Mouse (Mus musculus): Measurements from ENCODE around the gene Cavin3. TPM values are rescaled to one million over a fixed set of nuclear protein-coding genes. Genes with fewer than 3 reads are reported as not detected.
"Not testable (repeated sequence)": the region's sequence is repeated elsewhere in the genome, so short reads cannot be mapped to it uniquely, and the experiment has no call there.

The Cavin3 gene
- polyA plus RNA-seq, 1 experiment, result not detected

DNA sequence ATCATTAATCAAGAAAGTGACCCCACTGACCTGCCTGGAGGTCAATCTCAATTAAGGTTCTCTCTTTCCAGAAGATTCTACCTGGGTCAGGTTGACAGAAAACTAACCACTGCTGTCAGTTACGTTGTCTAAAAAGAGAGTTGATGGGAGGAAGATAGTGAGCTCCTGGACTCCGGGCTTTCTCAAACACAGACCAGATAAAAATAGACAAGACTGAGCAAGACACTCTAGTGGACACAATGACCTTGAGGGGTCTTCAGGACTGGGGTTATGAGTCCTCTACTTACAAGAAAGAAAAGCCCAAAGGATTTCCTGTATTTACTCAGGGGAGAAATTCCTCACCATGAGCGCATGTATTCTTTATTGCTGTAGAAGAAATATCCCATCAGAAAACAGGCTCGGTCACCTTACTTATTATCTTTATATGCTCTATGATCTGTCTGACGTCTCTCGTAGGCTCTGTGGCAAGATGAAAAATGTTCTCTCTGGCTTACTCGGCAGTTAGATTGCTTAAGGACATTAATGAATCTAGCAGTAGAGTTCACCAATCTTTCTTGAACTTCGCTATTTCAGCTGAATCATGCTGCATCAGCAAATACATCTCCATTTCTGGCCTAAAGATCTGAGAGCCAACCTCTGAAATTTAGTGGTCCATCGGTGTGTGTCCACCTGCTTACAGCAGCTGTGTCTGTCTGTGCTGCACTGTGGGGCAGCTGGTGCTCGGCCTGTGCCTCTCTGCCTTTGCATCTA, 5.2 kb downstream of the Cavin3 start:
- 79% methylated on average over 10 of the region's 10 CpGs for WGBS
- H3K4me1 ChIP-seq (ENCODE audit: control insufficient read depth, insufficient read depth, low read length), result peaks cover 19% of the 10 kb centered on the region
- no peak overlapping the region for H3K27ac ChIP-seq (ENCODE audit: insufficient read depth, low read depth, low read length)
- no peak for TF ChIP-seq CTCF (IDR thresholded peaks at IDR 0.05; ENCODE audit: insufficient read depth, low read depth, low read length)
- no peak for TF ChIP-seq POLR2A (IDR thresholded peaks at IDR 0.05; ENCODE audit: insufficient read depth, low read depth, low read length)
- H3K4me3 ChIP-seq (ENCODE audit: insufficient read depth, low read depth, low read length), result no peak overlapping the region

DNA sequence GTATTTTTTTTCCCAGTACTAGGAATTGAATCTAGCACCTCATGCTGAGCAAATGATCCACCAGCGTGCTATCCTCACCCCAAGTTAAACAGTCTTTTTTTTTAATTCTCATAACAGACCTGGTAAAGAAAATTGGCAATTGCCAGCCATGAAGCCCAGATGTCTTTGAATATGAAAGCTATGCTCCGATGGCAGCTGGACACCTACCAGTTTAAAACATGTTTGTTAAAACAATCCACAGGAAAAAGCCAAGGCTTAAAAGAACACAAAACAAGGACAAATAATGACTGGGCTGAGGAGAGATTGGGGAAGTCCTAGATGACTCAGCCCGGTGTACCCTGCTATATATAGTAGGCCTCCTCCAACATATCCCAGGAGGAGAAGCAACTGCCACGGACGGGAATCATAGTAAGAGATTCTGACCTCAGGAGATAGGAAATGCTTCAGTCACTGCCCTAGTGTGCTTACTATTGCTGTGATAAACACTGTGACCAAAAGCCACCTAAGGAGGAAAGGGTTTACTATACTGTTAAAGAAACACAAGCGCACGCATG, 6.6 kb downstream of the Cavin3 start:
- Histone ChIP-seq H3K27ac (ENCODE audit: insufficient read depth, low read depth, low read length) (peak overlapping the region; percentile 52; the same call in 1 of the 2 replicates), H3K4me1 (ENCODE audit: control insufficient read depth, insufficient read depth, low read length) (peaks cover 5% of the 10 kb centered on the region; the same call in 1 of the 2 replicates), H3K4me3 (ENCODE audit: insufficient read depth, low read depth, low read length) (no peak overlapping the region)
- 49% methylated on average over 7 of the region's 7 CpGs for WGBS
- TF ChIP-seq CTCF (IDR thresholded peaks at IDR 0.05; ENCODE audit: insufficient read depth, low read depth, low read length) (no peak), POLR2A (IDR thresholded peaks at IDR 0.05; ENCODE audit: insufficient read depth, low read depth, low read length) (no peak)

DNA sequence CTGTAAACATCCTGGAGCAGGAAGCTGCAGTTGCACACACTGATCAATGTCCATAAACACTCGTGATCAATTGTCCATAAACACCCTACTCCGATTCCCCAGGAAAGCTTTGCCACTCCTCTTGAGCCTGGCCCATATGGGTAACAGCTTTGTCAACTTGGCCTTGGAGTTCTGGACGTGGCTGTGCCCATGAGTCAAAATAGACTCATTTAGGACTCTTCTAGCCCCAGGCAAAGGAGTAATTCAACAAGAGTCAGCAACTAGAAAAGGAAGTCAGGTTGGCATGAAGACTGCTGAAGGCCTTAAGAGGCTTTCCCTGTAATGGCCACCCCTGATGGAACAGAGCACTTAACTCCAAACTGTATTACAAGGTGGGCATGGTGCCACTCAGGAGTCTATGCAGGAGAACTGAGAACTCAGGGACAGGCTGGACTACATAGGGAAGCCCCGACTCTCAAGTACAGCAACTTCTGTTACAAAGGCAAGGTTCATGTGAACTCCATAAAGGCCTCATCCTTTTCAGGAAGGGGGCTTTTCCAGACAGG, 7.3 kb downstream of the Cavin3 start:
- no peak overlapping the region for H3K4me3 ChIP-seq (ENCODE audit: insufficient read depth, low read depth, low read length)
- peaks cover 3% of the 10 kb centered on the region; the same call in 1 of the 2 replicates for H3K4me1 ChIP-seq (ENCODE audit: control insufficient read depth, insufficient read depth, low read length)
- no peak overlapping the region for H3K27ac ChIP-seq (ENCODE audit: insufficient read depth, low read depth, low read length)
- 81% methylated on average over 4 of the region's 4 CpGs for WGBS
- TF ChIP-seq CTCF (IDR thresholded peaks at IDR 0.05; ENCODE audit: insufficient read depth, low read depth, low read length) (no peak), POLR2A (IDR thresholded peaks at IDR 0.05; ENCODE audit: insufficient read depth, low read depth, low read length) (no peak)

DNA sequence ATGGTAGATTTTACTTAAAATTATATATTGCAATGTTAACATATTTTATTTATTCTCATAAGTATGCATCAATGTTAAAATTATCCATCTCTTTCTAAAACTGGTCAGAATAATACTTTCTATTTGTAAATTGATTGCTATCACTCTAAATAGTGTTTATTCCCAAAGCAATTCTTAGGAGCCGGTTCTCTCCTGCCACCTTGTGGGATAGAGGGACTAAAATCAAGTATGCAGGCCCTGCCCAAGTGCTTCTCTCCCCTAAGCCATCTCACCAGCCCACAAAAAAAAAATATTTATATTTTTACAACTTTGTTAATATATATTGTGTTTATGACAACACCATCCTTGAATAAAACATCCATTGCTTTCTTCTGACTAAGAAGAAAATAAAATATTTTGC, 9.5 kb downstream of the Cavin3 start:
- Histone ChIP-seq H3K27ac (ENCODE audit: insufficient read depth, low read depth, low read length) (no peak overlapping the region), H3K4me3 (ENCODE audit: insufficient read depth, low read depth, low read length) (no peak overlapping the region), H3K4me1 (ENCODE audit: control insufficient read depth, insufficient read depth, low read length) (no peaks in the 10 kb centered on the region)
- WGBS, result 38% methylated on average over 1 of the region's 1 CpGs
- no peak for TF ChIP-seq CTCF (IDR thresholded peaks at IDR 0.05; ENCODE audit: insufficient read depth, low read depth, low read length)
- no peak for TF ChIP-seq POLR2A (IDR thresholded peaks at IDR 0.05; ENCODE audit: insufficient read depth, low read depth, low read length)

DNA sequence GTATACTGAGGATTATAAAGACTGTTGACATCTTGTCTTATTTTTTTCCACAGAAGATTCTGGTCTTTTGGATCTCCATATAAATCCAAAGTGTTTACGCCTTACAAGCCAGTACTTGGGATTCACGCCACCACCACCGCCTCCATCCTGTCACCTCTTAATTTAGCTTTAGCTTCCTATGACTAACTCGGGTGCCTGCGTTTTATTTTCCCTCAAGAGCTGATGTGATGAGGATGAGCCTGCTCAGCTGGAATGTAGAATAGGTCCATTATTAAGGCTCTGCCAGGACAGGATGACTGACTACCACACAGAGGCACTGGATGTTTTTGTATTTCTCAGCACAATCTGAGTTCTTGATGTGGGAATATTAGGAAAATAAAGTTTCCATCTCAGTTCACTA, 16.6 kb downstream of the Cavin3 start:
- H3K27ac ChIP-seq (ENCODE audit: insufficient read depth, low read depth, low read length), result peak overlapping the region; percentile 94
- H3K4me1 ChIP-seq (ENCODE audit: control insufficient read depth, insufficient read depth, low read length); H3K4me3 ChIP-seq (ENCODE audit: insufficient read depth, low read depth, low read length): not testable (repeated sequence)
- WGBS, result 32% methylated on average over 5 of the region's 5 CpGs

DNA sequence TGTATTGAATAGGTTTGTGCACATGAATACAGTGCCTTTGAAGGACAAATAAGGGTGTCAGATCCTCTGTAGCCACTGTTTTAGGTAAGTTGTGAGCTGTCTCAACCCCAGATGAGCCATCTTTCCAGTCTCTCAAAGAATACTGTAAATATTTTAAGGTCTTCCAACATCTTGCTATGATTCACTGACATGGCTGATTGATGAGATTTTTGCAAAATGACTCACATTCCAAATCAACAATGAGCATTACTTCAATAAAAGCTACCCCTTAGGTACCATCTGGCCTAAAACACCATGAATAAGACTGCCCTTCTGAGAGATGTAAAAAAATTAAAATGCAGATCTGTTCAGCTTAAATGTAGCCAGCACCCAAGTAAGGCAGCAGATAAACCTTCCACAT, 23.6 kb downstream of the Cavin3 start:
- no peak overlapping the region for H3K4me3 ChIP-seq (ENCODE audit: insufficient read depth, low read depth, low read length)
- TF ChIP-seq CTCF (IDR thresholded peaks at IDR 0.05; ENCODE audit: insufficient read depth, low read depth, low read length) (no peak), POLR2A (IDR thresholded peaks at IDR 0.05; ENCODE audit: insufficient read depth, low read depth, low read length) (no peak)
- no peaks in the 10 kb centered on the region for H3K4me1 ChIP-seq (ENCODE audit: control insufficient read depth, insufficient read depth, low read length)
- H3K27ac ChIP-seq (ENCODE audit: insufficient read depth, low read depth, low read length), result no peak overlapping the region

DNA sequence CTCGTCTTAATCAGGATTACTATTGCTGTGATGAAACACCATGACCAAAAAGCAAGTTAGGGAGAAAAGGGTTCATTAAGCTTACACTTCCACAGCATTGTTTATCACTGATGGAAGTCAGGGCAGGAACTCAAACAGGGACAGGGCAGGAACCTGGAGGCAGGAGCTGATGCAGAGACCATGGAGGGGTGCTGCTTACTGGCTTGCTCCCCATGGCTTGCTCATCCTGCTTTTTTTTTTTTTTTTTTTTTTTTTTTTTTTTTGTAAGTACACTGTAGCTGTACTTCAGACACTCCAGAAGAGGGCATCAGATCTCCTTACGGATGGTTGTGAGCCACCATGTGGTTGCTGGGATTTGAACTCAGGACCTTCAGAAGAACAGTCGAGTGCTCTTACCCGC, 28.8 kb downstream of the Cavin3 start:
- H3K4me3 ChIP-seq (ENCODE audit: insufficient read depth, low read depth, low read length); H3K27ac ChIP-seq (ENCODE audit: insufficient read depth, low read depth, low read length); H3K4me1 ChIP-seq (ENCODE audit: control insufficient read depth, insufficient read depth, low read length): not testable (repeated sequence)
- 94% methylated on average over 4 of the region's 4 CpGs for whole genome bisulfite sequencing

DNA sequence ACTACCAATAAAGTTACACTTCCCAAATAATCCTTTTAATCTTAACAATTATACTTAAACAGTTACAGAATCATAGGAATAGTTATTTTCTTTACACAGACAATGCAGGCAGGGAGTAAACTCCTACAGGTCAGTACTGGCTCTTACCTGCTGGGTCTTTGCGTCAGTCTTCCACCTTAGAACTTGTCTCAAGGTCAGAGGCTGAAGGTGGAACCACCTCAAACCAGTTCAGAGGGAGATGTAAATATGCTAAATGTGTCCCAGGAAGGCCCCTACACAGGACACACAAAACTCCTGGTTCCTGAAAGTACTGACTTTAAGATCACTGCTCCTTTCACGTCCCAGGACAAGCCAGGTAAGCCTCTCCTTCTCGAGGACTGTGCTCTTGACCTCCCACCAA, 37.0 kb downstream of the Cavin3 start:
- WGBS, result 82% methylated on average over 3 of the region's 3 CpGs
- TF ChIP-seq POLR2A (IDR thresholded peaks at IDR 0.05; ENCODE audit: insufficient read depth, low read depth, low read length) (no peak), CTCF (IDR thresholded peaks at IDR 0.05; ENCODE audit: insufficient read depth, low read depth, low read length) (no peak)

DNA sequence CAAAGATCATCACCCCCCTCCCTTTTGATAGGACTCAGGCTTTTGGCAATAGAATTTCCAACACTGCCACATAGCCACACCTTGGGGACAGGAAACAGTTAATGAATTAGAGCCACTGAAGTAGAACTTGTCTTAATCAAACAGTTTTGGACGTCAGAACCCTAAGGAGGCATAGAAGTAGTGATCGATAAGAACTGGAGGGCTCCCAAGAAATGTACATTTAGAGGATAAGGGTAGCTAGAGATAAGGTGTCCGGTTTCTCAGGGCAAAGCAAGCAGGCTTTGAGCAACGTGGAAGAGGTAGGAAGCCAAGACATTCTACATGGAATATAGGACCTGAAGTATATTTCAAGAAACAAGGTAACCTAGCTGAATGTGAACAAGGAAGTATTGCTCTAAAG, 40.7 kb downstream of the Cavin3 start:
- H3K4me3 ChIP-seq (ENCODE audit: insufficient read depth, low read depth, low read length), result no peak overlapping the region
- TF ChIP-seq CTCF (IDR thresholded peaks at IDR 0.05; ENCODE audit: insufficient read depth, low read depth, low read length) (no peak), POLR2A (IDR thresholded peaks at IDR 0.05; ENCODE audit: insufficient read depth, low read depth, low read length) (no peak)
- WGBS, result 66% methylated on average over 4 of the region's 4 CpGs

More for the DNA sequence above, 37.0 kb downstream of the Cavin3 start:
- Histone ChIP-seq H3K4me1 (ENCODE audit: control insufficient read depth, insufficient read depth, low read length) (0 out of 2 replicates have a peak, but pooled peaks cover 4% of the 10 kb centered on the region), H3K4me3 (ENCODE audit: insufficient read depth, low read depth, low read length) (no peak overlapping the region), H3K27ac (ENCODE audit: insufficient read depth, low read depth, low read length) (no peak overlapping the region)

More for the DNA sequence above, 40.7 kb downstream of the Cavin3 start:
- Histone ChIP-seq H3K27ac (ENCODE audit: insufficient read depth, low read depth, low read length) (no peak overlapping the region), H3K4me1 (ENCODE audit: control insufficient read depth, insufficient read depth, low read length) (peaks cover 10% of the 10 kb centered on the region; the same call in 1 of the 2 replicates)
